In genomic region chr10:80339941-80340750, GRCm38 (mm10) we compare ENCODE assay signal across 8 mouse cellular contexts. TPM values are rescaled to one million over a fixed set of nuclear protein-coding genes. Genes with fewer than 3 reads are reported as not detected.
DNase-seq lines count a peak whose midpoint lies in the region; ATAC-seq and TF ChIP-seq lines count a peak whose summit lies in the region.

No protein-coding gene starts in this region.

- H3K9me3 ChIP-seq in hindbrain, embryonic 15.5 days, result no peaks in the 10 kb centered on the region

- H3K4me1 ChIP-seq in hindbrain, embryonic 15.5 days (replicated peaks), result peaks cover 22% of the 10 kb centered on the region

- POLR2A ChIA-PET in Patski (lab: Charles Lee), result no interaction called here

- no peak overlapping the region for H3K4me3 ChIP-seq in hindbrain, embryonic 15.5 days
- H3K4me3 ChIP-seq in left cerebral cortex, adult 2 months, result no peak overlapping the region

- TF ChIP-seq CTCF in Patski (IDR thresholded peaks at IDR 0.05), result no peak
- peak; percentile 92 for TF ChIP-seq CTCF in left cerebral cortex, adult 2 months (IDR thresholded peaks at IDR 0.05)

- peak; percentile 22 for DNase-seq in Patski (ENCODE audit: low read depth, low spot score)
- peak; percentile 90 for DNase-seq in cerebellum, adult 9-10 months
- DNase-seq in frontal cortex, postnatal 14 days (ENCODE audit: low spot score in 2 of 2), result peak; percentile 65 to 81
- peak; percentile 84 to 87 for DNase-seq in left cerebral cortex, adult 2 months (ENCODE audit: extremely low spot score in 1 of 2, low spot score in 2 of 2)
- DNase-seq in right cerebral cortex, postnatal 36 days (ENCODE audit: low spot score in 2 of 2), result peak; percentile 74 to 76
- peak; percentile 72 to 89 for DNase-seq in urinary bladder, postnatal 4 days (ENCODE audit: low spot score in 2 of 2)

- no peak overlapping the region for H3K9ac ChIP-seq in hindbrain, embryonic 15.5 days

- no peak overlapping the region for H3K27ac ChIP-seq in hindbrain, embryonic 15.5 days (replicated peaks)
- no peak overlapping the region for H3K27ac ChIP-seq in left cerebral cortex, adult 2 months

- in situ Hi-C loops in Patski (cut with MboI; ENCODE audit: low pct_unique_long_range_greater_than_20kb), result no loop called here

- 22% methylated on average over 19 of the region's 19 CpGs for WGBS in hindbrain, embryonic 15.5 days

- peak overlapping the region; percentile 26 for H3K4me2 ChIP-seq in hindbrain, embryonic 15.5 days

- no peaks in the 10 kb centered on the region for H3K27me3 ChIP-seq in Patski
- peaks cover 50% of the 10 kb centered on the region for H3K27me3 ChIP-seq in hindbrain, embryonic 15.5 days

- ATAC-seq in Patski, result no peak
- ATAC-seq in hindbrain, embryonic 15.5 days (ENCODE audit: low FRiP score, low read depth), result no peak
- ATAC-seq in megakaryocyte progenitor cell, adult 5-6 weeks (replicated peaks; ENCODE audit: poor library complexity), result peak; percentile 23; the same call in 1 of the 2 replicates

- intact Hi-C loops in left cerebral cortex, adult 2 months (cut with DNase I), result loop anchor here (1.0 kb wide), 1 partner anchor 34 kb away; no protein-coding TSS in a partner anchor

- CTCF ChIA-PET in Patski (lab: Charles Lee), result interaction anchor here (0.9 to 2.1 kb wide), 10 partner anchors 9 to 64 kb away, joined by 3 to 13 read pairs (median 4); partner anchors contain the start of gene Reep6

- no peaks in the 10 kb centered on the region for H3K36me3 ChIP-seq in hindbrain, embryonic 15.5 days

RNA-seq across cellular contexts. Expression of gene Adamtsl5, which starts 8.1 kb away (rescaled TPM):
- 1.2 TPM for polyA plus RNA-seq in Patski (2021)
- 0.76 and 1.2 TPM in 2 replicates for polyA plus RNA-seq in hindbrain, embryonic 15.5 days (2015; fragmentation: Nextera tagmentation; extraction: Ambion mirVana)
- 10 to 100 TPM in 1 of 2 experiments, 1 to 10 TPM in 1; 7.9 to 11.1 TPM for total RNA-seq in left cerebral cortex, adult 2 months (2021)
- total RNA-seq in megakaryocyte progenitor cell, adult 5-6 weeks (2015), result 0.15 and 0.25 TPM in 2 replicates
- 0.20 and 0.46 TPM in 2 replicates for total RNA-seq in megakaryocyte progenitor cell, adult 5-6 weeks (2017)

RNA-seq across cellular contexts. Expression of gene Reep6, which starts 10.4 kb away (rescaled TPM):
- 6.9 TPM for polyA plus RNA-seq in Patski (2021)
- 5.7 and 7.1 TPM in 2 replicates for polyA plus RNA-seq in hindbrain, embryonic 15.5 days (2015; fragmentation: Nextera tagmentation; extraction: Ambion mirVana)
- total RNA-seq in left cerebral cortex, adult 2 months (2021), result 10 to 100 TPM; 13.5 to 13.6 TPM
- total RNA-seq in megakaryocyte progenitor cell, adult 5-6 weeks (2015), result 2.7 and 3.8 TPM in 2 replicates
- total RNA-seq in megakaryocyte progenitor cell, adult 5-6 weeks (2017), result 1.2 and 1.5 TPM in 2 replicates

RNA-seq across cellular contexts. Expression of gene Pcsk4, which starts 10.8 kb away (rescaled TPM):
- polyA plus RNA-seq in Patski (2021), result 6.2 TPM
- polyA plus RNA-seq in hindbrain, embryonic 15.5 days (2015; fragmentation: Nextera tagmentation; extraction: Ambion mirVana), result 6.1 and 6.7 TPM in 2 replicates
- total RNA-seq in left cerebral cortex, adult 2 months (2021), result 1 to 10 TPM; 4.0 to 5.4 TPM
- total RNA-seq in megakaryocyte progenitor cell, adult 5-6 weeks (2015), result 5.3 and 7.0 TPM in 2 replicates
- 0.67 and 1.8 TPM in 2 replicates for total RNA-seq in megakaryocyte progenitor cell, adult 5-6 weeks (2017)

RNA-seq across cellular contexts. Expression of gene Plk5, which starts 16.1 kb away (rescaled TPM):
- polyA plus RNA-seq in Patski (2021), result 0.62 TPM
- polyA plus RNA-seq in hindbrain, embryonic 15.5 days (2015; fragmentation: Nextera tagmentation; extraction: Ambion mirVana), result 6.1 and 6.4 TPM in 2 replicates
- total RNA-seq in left cerebral cortex, adult 2 months (2021), result 10 to 100 TPM; 27.3 to 37.9 TPM
- total RNA-seq in megakaryocyte progenitor cell, adult 5-6 weeks (2015), result not detected in 2 replicates
- not detected in 2 replicates for total RNA-seq in megakaryocyte progenitor cell, adult 5-6 weeks (2017)

RNA-seq across cellular contexts. Expression of gene 2310011J03Rik, which starts 19.8 kb away (rescaled TPM):
- 34.7 TPM for polyA plus RNA-seq in Patski (2021)
- polyA plus RNA-seq in hindbrain, embryonic 15.5 days (2015; fragmentation: Nextera tagmentation; extraction: Ambion mirVana), result 29.8 and 30.1 TPM in 2 replicates
- 10 to 100 TPM; 26.3 to 26.9 TPM for total RNA-seq in left cerebral cortex, adult 2 months (2021)
- 22.9 and 24.2 TPM in 2 replicates for total RNA-seq in megakaryocyte progenitor cell, adult 5-6 weeks (2015)
- 15.7 and 16.8 TPM in 2 replicates for total RNA-seq in megakaryocyte progenitor cell, adult 5-6 weeks (2017)

Comparison
In these comparisons a context has a peak if more than half of its experiments do, and no peak if none do; other contexts are left out.
1. DNase-seq: peak in every context shown above with its lines; median percentile 90 in cerebellum, adult 9-10 months; 86 in left cerebral cortex, adult 2 months; 80 in urinary bladder, postnatal 4 days; 75 in right cerebral cortex, postnatal 36 days; 73 in frontal cortex, postnatal 14 days; 22 in Patski.
2. RNA of gene Adamtsl5, which starts 8.1 kb away (total RNA-seq): 7.9 to 11.1 TPM in left cerebral cortex, adult 2 months; 0.15 to 0.46 TPM in megakaryocyte progenitor cell, adult 5-6 weeks; every median in the first group is over 4 times any median in the second.